Mouse (Mus musculus): ENCODE results near the gene As3mt. TPM values are rescaled to one million over a fixed set of nuclear protein-coding genes. Genes with fewer than 3 reads are reported as not detected.
A peak's percentile ranks its signal among the peaks of the same experiment; 100 is the strongest.

As3mt gene
- polyA plus RNA-seq, 1 experiment = 43.7 TPM

DNA sequence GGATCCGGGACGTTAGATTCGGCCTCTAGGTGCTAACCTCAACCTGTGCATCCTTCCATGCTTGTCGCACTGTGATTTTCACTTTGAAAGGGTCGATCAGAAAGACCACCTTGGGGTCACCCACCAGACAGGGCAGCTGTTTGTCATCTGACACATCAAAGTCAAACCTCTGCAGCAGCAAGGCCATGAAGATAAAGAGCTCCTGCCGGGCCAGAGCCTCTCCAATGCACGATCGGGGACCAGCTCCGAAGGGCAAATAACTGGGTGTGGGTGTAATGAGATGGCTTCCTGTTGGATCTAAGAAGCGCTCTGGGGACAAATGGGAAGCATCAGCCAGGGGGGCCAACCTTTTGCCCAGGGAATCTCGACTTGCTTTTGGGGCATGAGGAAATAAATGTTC lies 40.0 kb upstream of the As3mt start:
- 56% methylated on average over 11 of the region's 11 CpGs for WGBS
- no peaks in the 10 kb centered on the region for H3K27me3 ChIP-seq (replicated peaks; ENCODE audit: control insufficient read depth, insufficient read depth, low read length)
- H3K4me1 ChIP-seq (ENCODE audit: control insufficient read depth, insufficient read depth, low read length) = no peaks in the 10 kb centered on the region
- H3K4me3 ChIP-seq (ENCODE audit: insufficient read depth, low read depth, low read length) = no peak overlapping the region
- no peak overlapping the region for H3K27ac ChIP-seq (ENCODE audit: insufficient read depth, low read depth, low read length)
- TF ChIP-seq POLR2A (IDR thresholded peaks at IDR 0.05; ENCODE audit: low read depth, low read length) = no peak
- TF ChIP-seq CTCF (conservative IDR thresholded peaks at IDR 0.05; ENCODE audit: insufficient read depth, insufficient read length, low read depth, low read length) = no peak
- no peaks in the 10 kb centered on the region for H3K36me3 ChIP-seq (ENCODE audit: control insufficient read depth, insufficient read depth, low read length)
- no peak for DNase-seq

- Histone ChIP-seq H3K27me3 (replicated peaks; ENCODE audit: control insufficient read depth, insufficient read depth, low read length) (no peaks in the 10 kb centered on the region), H3K36me3 (ENCODE audit: control insufficient read depth, insufficient read depth, low read length) (no peaks in the 10 kb centered on the region), H3K27ac (ENCODE audit: insufficient read depth, low read depth, low read length) (no peak overlapping the region), H3K4me3 (ENCODE audit: insufficient read depth, low read depth, low read length) (no peak overlapping the region), H3K4me1 (ENCODE audit: control insufficient read depth, insufficient read depth, low read length) (no peaks in the 10 kb centered on the region)
- WGBS = 90% methylated on average over 10 of the region's 10 CpGs
- no peak for TF ChIP-seq CTCF (conservative IDR thresholded peaks at IDR 0.05; ENCODE audit: insufficient read depth, insufficient read length, low read depth, low read length)
- TF ChIP-seq POLR2A (IDR thresholded peaks at IDR 0.05; ENCODE audit: low read depth, low read length) = no peak
- no peak for DNase-seq
These were observed 39.0 kb upstream of the As3mt start for GRCm38 (mm10) chr19:46668263-46668662.

- H3K27ac ChIP-seq (ENCODE audit: insufficient read depth, low read depth, low read length) = no peak overlapping the region
- no peaks in the 10 kb centered on the region for H3K4me1 ChIP-seq (ENCODE audit: control insufficient read depth, insufficient read depth, low read length)
- no peaks in the 10 kb centered on the region for H3K27me3 ChIP-seq (replicated peaks; ENCODE audit: control insufficient read depth, insufficient read depth, low read length)
- no peaks in the 10 kb centered on the region for H3K36me3 ChIP-seq (ENCODE audit: control insufficient read depth, insufficient read depth, low read length)
- H3K4me3 ChIP-seq (ENCODE audit: insufficient read depth, low read depth, low read length) = no peak overlapping the region
- 90% methylated on average over 5 of the region's 5 CpGs for WGBS
- no peak for DNase-seq
- TF ChIP-seq CTCF (conservative IDR thresholded peaks at IDR 0.05; ENCODE audit: insufficient read depth, insufficient read length, low read depth, low read length) = no peak
- TF ChIP-seq POLR2A (IDR thresholded peaks at IDR 0.05; ENCODE audit: low read depth, low read length) = no peak
These were observed 37.5 kb upstream of the As3mt start for GRCm38 (mm10) chr19:46669802-46670201.

GRCm38 (mm10) chr19:46670691-46671090 lies 36.6 kb upstream of the As3mt start:
- TF ChIP-seq POLR2A (IDR thresholded peaks at IDR 0.05; ENCODE audit: low read depth, low read length) (no peak), CTCF (conservative IDR thresholded peaks at IDR 0.05; ENCODE audit: insufficient read depth, insufficient read length, low read depth, low read length) (peak; percentile 94)

DNA sequence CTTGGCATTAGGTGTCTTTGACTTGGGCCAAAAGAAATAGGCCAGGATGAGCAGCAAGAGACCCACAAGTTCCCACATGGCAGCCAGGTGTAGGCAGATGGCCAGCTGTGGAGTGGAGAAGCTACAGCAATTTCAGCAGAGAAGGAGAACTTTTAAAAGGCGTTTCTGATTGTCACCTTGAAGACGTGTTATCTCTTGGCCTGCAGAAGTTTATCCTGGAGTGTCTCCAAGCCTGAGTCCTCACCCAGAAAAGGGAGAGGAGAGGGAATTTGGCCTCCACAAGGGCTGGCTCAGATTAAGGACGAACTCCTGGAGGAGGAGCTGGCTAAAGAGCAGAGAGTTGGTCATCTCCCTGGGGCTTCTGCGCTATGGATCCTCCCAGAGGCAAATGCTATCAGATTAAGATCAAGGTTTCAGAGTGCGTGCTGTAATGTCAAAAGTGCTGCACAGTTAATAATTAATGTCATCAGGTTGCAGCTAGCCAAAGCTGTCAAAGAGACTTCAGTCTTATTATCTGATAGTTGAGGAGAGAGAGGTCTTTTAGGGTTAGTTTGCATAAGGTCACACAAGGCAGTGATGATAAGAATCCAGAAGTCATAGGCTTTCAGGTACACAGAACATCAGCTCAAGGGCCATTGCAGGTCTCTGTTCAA lies 34.4 kb upstream of the As3mt start, which contains the start of gene Cyp17a1:
Gene Cyp17a1, minus strand, starts transcription at position 407 of the 653 bp plus-strand sequence.
- no peak within 1 kb of the TSS for H3K27ac ChIP-seq (ENCODE audit: insufficient read depth, low read depth, low read length)
- 31% methylated on average over 5 of the region's 5 CpGs for WGBS
- TF ChIP-seq CTCF (conservative IDR thresholded peaks at IDR 0.05; ENCODE audit: insufficient read depth, insufficient read length, low read depth, low read length) (no peak), POLR2A (IDR thresholded peaks at IDR 0.05; ENCODE audit: low read depth, low read length) (no peak)

More at GRCm38 (mm10) chr19:46670691-46671090, 36.6 kb upstream of the As3mt start:
- Histone ChIP-seq H3K27me3 (replicated peaks; ENCODE audit: control insufficient read depth, insufficient read depth, low read length) (no peaks in the 10 kb centered on the region), H3K4me1 (ENCODE audit: control insufficient read depth, insufficient read depth, low read length) (no peaks in the 10 kb centered on the region), H3K4me3 (ENCODE audit: insufficient read depth, low read depth, low read length) (no peak overlapping the region), H3K27ac (ENCODE audit: insufficient read depth, low read depth, low read length) (no peak overlapping the region), H3K36me3 (ENCODE audit: control insufficient read depth, insufficient read depth, low read length) (no peaks in the 10 kb centered on the region)
- peak; percentile 57 for DNase-seq
- WGBS = 26% methylated on average over 13 of the region's 13 CpGs

GRCm38 (mm10) chr19:46675641-46676040 lies 31.6 kb upstream of the As3mt start:
- H3K4me3 ChIP-seq (ENCODE audit: insufficient read depth, low read depth, low read length) = no peak overlapping the region
- TF ChIP-seq POLR2A (IDR thresholded peaks at IDR 0.05; ENCODE audit: low read depth, low read length) (no peak), CTCF (conservative IDR thresholded peaks at IDR 0.05; ENCODE audit: insufficient read depth, insufficient read length, low read depth, low read length) (no peak)
- H3K27me3 ChIP-seq (replicated peaks; ENCODE audit: control insufficient read depth, insufficient read depth, low read length) = no peaks in the 10 kb centered on the region
- no peaks in the 10 kb centered on the region for H3K36me3 ChIP-seq (ENCODE audit: control insufficient read depth, insufficient read depth, low read length)
- no peak overlapping the region for H3K27ac ChIP-seq (ENCODE audit: insufficient read depth, low read depth, low read length)
- H3K4me1 ChIP-seq (ENCODE audit: control insufficient read depth, insufficient read depth, low read length) = no peaks in the 10 kb centered on the region
- 50% methylated on average over 3 of the region's 3 CpGs for WGBS
- no peak for DNase-seq

More for the DNA sequence above, 34.4 kb upstream of the As3mt start, which contains the start of gene Cyp17a1:
- Histone ChIP-seq H3K4me1 (ENCODE audit: control insufficient read depth, insufficient read depth, low read length) (no peaks in the 10 kb centered on the region), H3K36me3 (ENCODE audit: control insufficient read depth, insufficient read depth, low read length) (no peaks in the 10 kb centered on the region), H3K27me3 (replicated peaks; ENCODE audit: control insufficient read depth, insufficient read depth, low read length) (no peaks in the 10 kb centered on the region), H3K4me3 (ENCODE audit: insufficient read depth, low read depth, low read length) (no peak within 1 kb of the TSS)
- no peak for DNase-seq

DNA sequence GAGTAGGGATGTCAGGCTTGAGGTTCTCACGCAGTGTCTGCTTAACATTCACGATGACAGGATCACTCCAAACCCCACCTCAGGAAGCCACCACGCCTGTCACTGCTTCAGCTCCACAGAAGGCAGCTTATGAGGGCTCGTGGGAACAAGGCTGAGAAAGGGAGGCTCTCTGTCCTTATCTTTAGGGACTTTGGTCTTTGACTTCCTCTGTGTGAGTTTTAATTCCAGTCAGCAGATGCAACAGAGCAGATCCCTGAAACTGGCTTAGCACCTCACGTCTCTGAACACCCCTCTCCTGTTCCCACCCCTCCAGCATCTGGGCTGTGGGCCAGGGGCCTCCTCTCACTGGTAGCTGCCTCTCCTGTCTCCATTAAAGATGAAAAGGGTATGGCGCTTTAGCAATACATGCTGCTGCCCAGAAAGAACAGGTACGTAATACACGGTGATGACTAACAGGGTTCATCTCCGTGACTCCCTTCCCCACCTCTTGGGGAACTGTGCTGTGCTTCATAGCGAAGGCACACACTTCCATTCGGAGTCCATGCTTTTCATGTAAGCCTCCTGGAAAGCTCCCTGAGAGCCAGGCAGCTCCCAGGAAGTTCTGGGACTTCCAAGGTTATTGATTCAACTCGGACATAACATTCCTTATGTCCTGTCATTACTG lies 27.4 kb upstream of the As3mt start:
- 65% methylated on average over 12 of the region's 12 CpGs for WGBS
- Histone ChIP-seq H3K27ac (ENCODE audit: insufficient read depth, low read depth, low read length) (no peak overlapping the region), H3K36me3 (ENCODE audit: control insufficient read depth, insufficient read depth, low read length) (no peaks in the 10 kb centered on the region), H3K4me1 (ENCODE audit: control insufficient read depth, insufficient read depth, low read length) (no peaks in the 10 kb centered on the region), H3K27me3 (replicated peaks; ENCODE audit: control insufficient read depth, insufficient read depth, low read length) (no peaks in the 10 kb centered on the region), H3K4me3 (ENCODE audit: insufficient read depth, low read depth, low read length) (no peak overlapping the region)
- no peak for DNase-seq
- TF ChIP-seq POLR2A (IDR thresholded peaks at IDR 0.05; ENCODE audit: low read depth, low read length) = no peak
- TF ChIP-seq CTCF (conservative IDR thresholded peaks at IDR 0.05; ENCODE audit: insufficient read depth, insufficient read length, low read depth, low read length) = no peak

Data from kidney, adult 2 months (tissue).